Mouse (Mus musculus): ENCODE measurements around the gene Ccdc54. TPM values are rescaled to one million over a fixed set of nuclear protein-coding genes. Genes with fewer than 3 reads are reported as not detected.

Ccdc54 gene
- total RNA-seq (2021): not detected
- long read RNA-seq, experiment 1: 0 reads
- long read RNA-seq, experiment 2: 0 reads

- DNase-seq (ENCODE audit: low spot score in 2 of 2): no peak
Observed at GRCm38 (mm10) chr16:50591054-50591453, at the start of gene Ccdc54. TSS of gene Ccdc54 (minus strand) at chr16:50591154.

- DNase-seq (ENCODE audit: low spot score in 2 of 2): no peak
Observed at GRCm38 (mm10) chr16:50632585-50632984, 41.6 kb upstream of the Ccdc54 start.

- no peak for DNase-seq (ENCODE audit: low spot score in 2 of 2)
Observed at GRCm38 (mm10) chr16:50615569-50615968, 24.6 kb upstream of the Ccdc54 start.

GRCm38 (mm10) chr16:50612944-50613343 is 22.0 kb upstream of the Ccdc54 start:
- no peak for DNase-seq (ENCODE audit: low spot score in 2 of 2)

- no peak for DNase-seq (ENCODE audit: low spot score in 2 of 2)
Observed at GRCm38 (mm10) chr16:50610580-50610979, 19.6 kb upstream of the Ccdc54 start.

GRCm38 (mm10) chr16:50607776-50608562 is 17.0 kb upstream of the Ccdc54 start:
- DNase-seq (ENCODE audit: low spot score in 2 of 2): no peak

- no peak for DNase-seq (ENCODE audit: low spot score in 2 of 2)
Observed at GRCm38 (mm10) chr16:50604826-50605225, 13.9 kb upstream of the Ccdc54 start.

GRCm38 (mm10) chr16:50601947-50602346 is 11.0 kb upstream of the Ccdc54 start:
- no peak for DNase-seq (ENCODE audit: low spot score in 2 of 2)

GRCm38 (mm10) chr16:50600665-50601064 is 9.7 kb upstream of the Ccdc54 start:
- no peak for DNase-seq (ENCODE audit: low spot score in 2 of 2)

GRCm38 (mm10) chr16:50596679-50597078 is 5.7 kb upstream of the Ccdc54 start:
- no peak for DNase-seq (ENCODE audit: low spot score in 2 of 2)

GRCm38 (mm10) chr16:50596171-50596570 is 5.2 kb upstream of the Ccdc54 start:
- no peak for DNase-seq (ENCODE audit: low spot score in 2 of 2)

GRCm38 (mm10) chr16:50594876-50595275 is 3.9 kb upstream of the Ccdc54 start:
- no peak for DNase-seq (ENCODE audit: low spot score in 2 of 2)

GRCm38 (mm10) chr16:50593361-50593760 is 2.4 kb upstream of the Ccdc54 start:
- no peak for DNase-seq (ENCODE audit: low spot score in 2 of 2)

- no peak for DNase-seq (ENCODE audit: low spot score in 2 of 2)
Observed at GRCm38 (mm10) chr16:50589574-50590151, 1.3 kb downstream of the Ccdc54 start.

GRCm38 (mm10) chr16:50588191-50588590 is 2.8 kb downstream of the Ccdc54 start:
- DNase-seq (ENCODE audit: low spot score in 2 of 2): no peak

- DNase-seq (ENCODE audit: low spot score in 2 of 2): no peak
Observed at GRCm38 (mm10) chr16:50587139-50587538, 3.8 kb downstream of the Ccdc54 start.

GRCm38 (mm10) chr16:50578361-50578760 is 12.6 kb downstream of the Ccdc54 start:
- DNase-seq (ENCODE audit: low spot score in 2 of 2): no peak

GRCm38 (mm10) chr16:50572557-50572956 is 18.4 kb downstream of the Ccdc54 start:
- DNase-seq (ENCODE audit: low spot score in 2 of 2): no peak

GRCm38 (mm10) chr16:50559163-50559771 is 31.7 kb downstream of the Ccdc54 start:
- DNase-seq (ENCODE audit: low spot score in 2 of 2): no peak

GRCm38 (mm10) chr16:50553828-50554227 is 37.1 kb downstream of the Ccdc54 start:
- no peak for DNase-seq (ENCODE audit: low spot score in 2 of 2)

GRCm38 (mm10) chr16:50551871-50552528 is 39.0 kb downstream of the Ccdc54 start:
- DNase-seq (ENCODE audit: low spot score in 2 of 2): no peak

GRCm38 (mm10) chr16:50550927-50551326 is 40.0 kb downstream of the Ccdc54 start:
- DNase-seq (ENCODE audit: low spot score in 2 of 2): no peak
